Mouse (Mus musculus): ENCODE measurements around the gene D8Ertd738e. TPM values are rescaled to one million over a fixed set of nuclear protein-coding genes. Genes with fewer than 3 reads are reported as not detected.

D8Ertd738e gene
- polyA plus RNA-seq, 1 experiment from 2014 or later, result 336 TPM

GRCm38 (mm10) chr8:84235746-84236409 lies 13.6 kb downstream of the D8Ertd738e start:
- peaks cover 20% of the 10 kb centered on the region for H3K4me1 ChIP-seq
- 9% methylated on average over 10 of the region's 10 CpGs for WGBS

GRCm38 (mm10) chr8:84233055-84233454 lies 16.5 kb downstream of the D8Ertd738e start:
- Histone ChIP-seq H3K4me2 (no peak overlapping the region), H3K9ac (no peak overlapping the region), H3K27ac (no peak overlapping the region), H3K36me3 (peaks cover 70% of the 10 kb centered on the region), H3K4me1 (peaks cover 18% of the 10 kb centered on the region), H3K4me3 (replicated peaks) (no peak overlapping the region), H3K9me3 (replicated peaks) (no peaks in the 10 kb centered on the region), H3K27me3 (no peaks in the 10 kb centered on the region)
- 91% methylated on average over 2 of the region's 2 CpGs for WGBS
- no peak for ATAC-seq (replicated peaks; ENCODE audit: low FRiP score)

More at GRCm38 (mm10) chr8:84235746-84236409, 13.6 kb downstream of the D8Ertd738e start:
- no peak for ATAC-seq (replicated peaks; ENCODE audit: low FRiP score)
- H3K36me3 ChIP-seq, result peaks cover 41% of the 10 kb centered on the region
- H3K27ac ChIP-seq, result peak overlapping the region; percentile 77
- no peaks in the 10 kb centered on the region for H3K27me3 ChIP-seq
- no peaks in the 10 kb centered on the region for H3K9me3 ChIP-seq (replicated peaks)
- H3K4me3 ChIP-seq (replicated peaks), result peak overlapping the region; percentile 97
- peak overlapping the region; percentile 75 for H3K4me2 ChIP-seq
- H3K9ac ChIP-seq, result peak overlapping the region; percentile 96

- Histone ChIP-seq H3K4me3 (replicated peaks) (no peak overlapping the region), H3K9ac (no peak overlapping the region), H3K4me2 (no peak overlapping the region), H3K4me1 (peaks cover 5% of the 10 kb centered on the region), H3K27ac (no peak overlapping the region), H3K9me3 (replicated peaks) (no peaks in the 10 kb centered on the region), H3K36me3 (peaks cover 93% of the 10 kb centered on the region), H3K27me3 (no peaks in the 10 kb centered on the region)
- WGBS, result 82% methylated on average over 17 of the region's 17 CpGs
- no peak for ATAC-seq (replicated peaks; ENCODE audit: low FRiP score)
Observed at GRCm38 (mm10) chr8:84230735-84231134, 18.8 kb downstream of the D8Ertd738e start.

GRCm38 (mm10) chr8:84223322-84224029 lies 26.0 kb downstream of the D8Ertd738e start:
- ATAC-seq (replicated peaks; ENCODE audit: low FRiP score), result no peak; the same call in 1 of the 2 replicates
- Histone ChIP-seq H3K4me2 (no peak overlapping the region), H3K36me3 (peaks cover 96% of the 10 kb centered on the region), H3K9ac (no peak overlapping the region), H3K27me3 (no peaks in the 10 kb centered on the region), H3K9me3 (replicated peaks) (no peaks in the 10 kb centered on the region), H3K4me3 (replicated peaks) (no peak overlapping the region), H3K4me1 (no peaks in the 10 kb centered on the region), H3K27ac (no peak overlapping the region)
- 85% methylated on average over 21 of the region's 21 CpGs for WGBS

- H3K9ac ChIP-seq, result no peak overlapping the region
- H3K4me1 ChIP-seq, result no peaks in the 10 kb centered on the region
- no peak for ATAC-seq (replicated peaks; ENCODE audit: low FRiP score)
- H3K27me3 ChIP-seq, result no peaks in the 10 kb centered on the region
- no peaks in the 10 kb centered on the region for H3K9me3 ChIP-seq (replicated peaks)
- no peak overlapping the region for H3K27ac ChIP-seq
- H3K4me3 ChIP-seq (replicated peaks), result no peak overlapping the region
- peaks cover 96% of the 10 kb centered on the region for H3K36me3 ChIP-seq
- 89% methylated on average over 9 of the region's 9 CpGs for WGBS
- H3K4me2 ChIP-seq, result no peak overlapping the region
Observed at GRCm38 (mm10) chr8:84222566-84223165, 26.9 kb downstream of the D8Ertd738e start.

GRCm38 (mm10) chr8:84220105-84220504 lies 29.4 kb downstream of the D8Ertd738e start:
- Histone ChIP-seq H3K4me3 (replicated peaks) (no peak overlapping the region), H3K9me3 (replicated peaks) (no peaks in the 10 kb centered on the region), H3K27me3 (no peaks in the 10 kb centered on the region), H3K36me3 (peaks cover 96% of the 10 kb centered on the region), H3K4me1 (no peaks in the 10 kb centered on the region), H3K4me2 (no peak overlapping the region), H3K27ac (no peak overlapping the region), H3K9ac (no peak overlapping the region)
- ATAC-seq (replicated peaks; ENCODE audit: low FRiP score), result no peak
- WGBS, result 85% methylated on average over 7 of the region's 7 CpGs

GRCm38 (mm10) chr8:84218143-84218542 lies 31.4 kb downstream of the D8Ertd738e start:
- no peaks in the 10 kb centered on the region for H3K4me1 ChIP-seq
- peaks cover 94% of the 10 kb centered on the region for H3K36me3 ChIP-seq
- no peak overlapping the region for H3K9ac ChIP-seq
- H3K27me3 ChIP-seq, result no peaks in the 10 kb centered on the region
- no peak for ATAC-seq (replicated peaks; ENCODE audit: low FRiP score)
- no peak overlapping the region for H3K4me3 ChIP-seq (replicated peaks)
- 95% methylated on average over 5 of the region's 5 CpGs for WGBS
- H3K4me2 ChIP-seq, result no peak overlapping the region
- H3K27ac ChIP-seq, result no peak overlapping the region
- no peaks in the 10 kb centered on the region for H3K9me3 ChIP-seq (replicated peaks)

GRCm38 (mm10) chr8:84217206-84217605 lies 32.3 kb downstream of the D8Ertd738e start:
- H3K4me2 ChIP-seq, result no peak overlapping the region
- H3K27me3 ChIP-seq, result no peaks in the 10 kb centered on the region
- H3K27ac ChIP-seq, result no peak overlapping the region
- H3K36me3 ChIP-seq, result peaks cover 94% of the 10 kb centered on the region
- no peak overlapping the region for H3K4me3 ChIP-seq (replicated peaks)
- ATAC-seq (replicated peaks; ENCODE audit: low FRiP score), result no peak
- WGBS, result 97% methylated on average over 11 of the region's 11 CpGs
- no peaks in the 10 kb centered on the region for H3K4me1 ChIP-seq
- no peaks in the 10 kb centered on the region for H3K9me3 ChIP-seq (replicated peaks)
- no peak overlapping the region for H3K9ac ChIP-seq

GRCm38 (mm10) chr8:84213277-84213676 lies 36.2 kb downstream of the D8Ertd738e start:
- Histone ChIP-seq H3K9ac (no peak overlapping the region), H3K4me2 (no peak overlapping the region), H3K9me3 (replicated peaks) (no peaks in the 10 kb centered on the region), H3K27me3 (no peaks in the 10 kb centered on the region), H3K4me3 (replicated peaks) (no peak overlapping the region), H3K36me3 (peaks cover 94% of the 10 kb centered on the region), H3K4me1 (peaks cover 24% of the 10 kb centered on the region), H3K27ac (no peak overlapping the region)
- WGBS, result 91% methylated on average over 4 of the region's 4 CpGs
- no peak for ATAC-seq (replicated peaks; ENCODE audit: low FRiP score)

- Histone ChIP-seq H3K27ac (no peak overlapping the region), H3K27me3 (no peaks in the 10 kb centered on the region), H3K4me3 (replicated peaks) (no peak overlapping the region), H3K36me3 (peaks cover 82% of the 10 kb centered on the region), H3K9me3 (replicated peaks) (no peaks in the 10 kb centered on the region), H3K4me1 (peaks cover 36% of the 10 kb centered on the region), H3K4me2 (no peak overlapping the region), H3K9ac (no peak overlapping the region)
- 91% methylated on average over 31 of the region's 31 CpGs for WGBS
- ATAC-seq (replicated peaks; ENCODE audit: low FRiP score), result no peak
Observed at GRCm38 (mm10) chr8:84211881-84212563, 37.5 kb downstream of the D8Ertd738e start.

- WGBS, result 83% methylated on average over 3 of the region's 3 CpGs
Observed at GRCm38 (mm10) chr8:84211202-84211601, 38.3 kb downstream of the D8Ertd738e start.

More at GRCm38 (mm10) chr8:84211202-84211601, 38.3 kb downstream of the D8Ertd738e start:
- H3K36me3 ChIP-seq, result peaks cover 77% of the 10 kb centered on the region
- peaks cover 36% of the 10 kb centered on the region for H3K4me1 ChIP-seq
- H3K27ac ChIP-seq, result no peak overlapping the region
- no peak overlapping the region for H3K4me2 ChIP-seq
- H3K9me3 ChIP-seq (replicated peaks), result no peaks in the 10 kb centered on the region
- no peak overlapping the region for H3K4me3 ChIP-seq (replicated peaks)
- H3K27me3 ChIP-seq, result no peaks in the 10 kb centered on the region
- ATAC-seq (replicated peaks; ENCODE audit: low FRiP score), result no peak
- no peak overlapping the region for H3K9ac ChIP-seq

All from kidney, embryonic 15.5 days (tissue).